Mouse (Mus musculus) activated CD4-positive, CD25-positive, alpha-beta regulatory T cell, adult 4 months (primary cell): ENCODE data around the gene Fiz1. TPM values are rescaled to one million over a fixed set of nuclear protein-coding genes. Genes with fewer than 3 reads are reported as not detected.
"Not testable (repeated sequence)": the region's sequence is repeated elsewhere in the genome, so short reads cannot be mapped to it uniquely, and the experiment has no call there.

Experiments
- ATAC-seq: one replicate; pipeline ENCODE4 v1.8.0; 2017
- polyA plus RNA-seq, 2 experiments: library from polyadenylated mRNA; unstranded; fragments of 100-300 nt; shearing (Covaris generic); gene quantifications; one replicate each; pipeline ENCODE4 v1.2.1; 2017

Fiz1 gene
- polyA plus RNA-seq, 2 experiments from 2014 or later: 8.1 to 10.1 TPM

- ATAC-seq: no peak
These were observed 23.0 kb upstream of the Fiz1 start for GRCm38 (mm10) chr7:5037467-5037866.

DNA sequence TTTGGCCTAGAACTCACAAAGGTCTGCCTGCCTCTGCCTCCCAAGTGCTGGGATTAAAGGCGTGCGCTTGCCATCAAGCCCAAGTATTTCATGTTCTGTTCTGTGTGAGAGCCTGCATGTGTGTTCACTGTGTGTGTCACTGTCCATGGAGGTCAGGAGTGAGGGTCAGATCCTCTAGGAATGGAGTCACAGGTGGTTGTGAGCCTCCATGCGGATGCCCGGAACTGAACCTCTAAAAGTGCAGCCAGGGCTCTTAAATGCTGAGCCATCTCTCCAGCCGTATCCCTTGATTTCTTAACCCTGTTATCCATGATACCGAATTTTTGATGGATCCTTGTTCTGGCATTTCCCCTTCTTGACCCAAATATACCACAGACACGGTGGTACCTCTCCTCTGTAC lies 22.5 kb upstream of the Fiz1 start:
- ATAC-seq: no peak

GRCm38 (mm10) chr7:5036136-5036535 lies 21.6 kb upstream of the Fiz1 start:
- no peak for ATAC-seq

- ATAC-seq: no peak
These were observed 21.1 kb upstream of the Fiz1 start for GRCm38 (mm10) chr7:5035628-5036027.

- ATAC-seq: no peak
These were observed 19.3 kb upstream of the Fiz1 start, which contains the start of gene 4632433K11Rik for GRCm38 (mm10) chr7:5033818-5034217. 4632433K11Rik (plus strand) TSS chr7:5034118.

DNA sequence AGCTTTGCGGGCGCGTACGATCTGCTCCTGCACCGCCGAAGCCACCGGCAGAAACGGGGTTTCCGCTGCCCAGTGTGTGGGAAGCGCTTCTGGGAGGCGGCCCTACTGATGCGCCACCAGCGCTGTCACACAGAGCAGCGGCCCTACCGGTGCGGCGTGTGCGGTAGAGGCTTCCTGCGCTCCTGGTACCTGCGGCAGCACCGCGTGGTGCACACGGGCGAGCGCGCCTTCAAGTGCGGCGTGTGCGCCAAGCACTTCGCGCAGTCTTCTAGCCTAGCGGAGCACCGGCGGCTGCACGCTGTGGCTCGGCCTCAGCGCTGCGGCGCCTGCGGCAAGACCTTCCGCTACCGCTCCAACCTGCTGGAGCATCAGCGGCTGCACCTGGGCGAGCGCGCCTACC lies 17.0 kb upstream of the Fiz1 start:
- ATAC-seq: no peak

GRCm38 (mm10) chr7:5030554-5031275 lies 16.2 kb upstream of the Fiz1 start:
- no peak for ATAC-seq

DNA sequence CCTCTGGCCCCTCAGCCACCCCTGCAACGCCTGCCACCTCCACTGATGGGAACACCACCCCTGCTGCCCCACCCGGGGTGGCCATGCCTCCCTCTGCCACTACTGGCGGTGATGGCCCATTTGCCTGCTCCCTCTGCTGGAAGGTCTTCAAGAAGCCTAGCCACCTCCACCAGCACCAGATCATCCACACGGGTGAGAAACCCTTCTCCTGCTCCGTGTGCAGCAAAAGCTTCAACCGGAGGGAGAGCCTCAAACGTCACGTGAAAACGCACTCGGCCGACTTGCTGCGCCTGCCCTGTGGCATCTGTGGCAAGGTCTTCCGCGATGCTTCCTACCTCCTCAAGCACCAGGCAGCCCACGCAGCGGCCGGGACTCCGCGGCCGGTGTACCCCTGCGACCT lies 15.4 kb upstream of the Fiz1 start:
- ATAC-seq: no peak

DNA sequence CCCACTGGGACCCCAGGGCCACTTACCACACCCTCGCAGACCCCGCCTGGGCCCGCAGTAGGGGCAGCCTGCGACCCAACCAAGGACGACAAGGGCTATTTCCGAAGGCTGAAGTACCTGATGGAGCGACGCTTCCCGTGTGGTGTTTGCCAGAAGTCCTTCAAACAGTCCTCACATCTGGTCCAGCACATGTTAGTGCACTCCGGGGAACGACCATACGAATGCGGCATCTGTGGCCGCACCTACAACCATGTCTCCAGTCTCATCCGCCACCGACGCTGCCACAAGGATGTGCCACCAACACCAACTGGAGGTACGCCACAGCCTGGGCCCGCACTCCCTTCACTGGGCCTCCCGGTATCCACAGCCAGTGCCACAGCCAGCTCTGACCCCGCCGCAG lies 15.0 kb upstream of the Fiz1 start:
- no peak for ATAC-seq

DNA sequence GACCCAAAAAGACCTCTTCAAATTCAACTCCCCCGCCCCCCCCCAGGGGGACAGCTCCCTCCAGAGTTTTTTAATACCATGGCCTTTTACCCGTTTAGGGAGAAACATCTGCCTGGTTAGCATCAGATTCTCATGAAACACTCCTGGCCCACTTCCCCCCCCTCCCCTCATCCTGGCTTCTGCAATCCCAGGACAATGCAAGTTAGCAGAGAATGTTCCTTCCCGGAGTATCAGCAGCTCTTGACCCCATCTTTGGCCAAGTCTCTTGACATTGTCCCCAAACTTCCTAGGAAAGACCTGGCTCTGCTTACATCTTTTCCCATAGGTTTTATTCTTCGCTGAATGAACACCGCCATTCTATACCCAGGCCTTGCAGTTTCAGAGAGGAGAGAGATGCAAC lies 6.7 kb upstream of the Fiz1 start:
- no peak for ATAC-seq

GRCm38 (mm10) chr7:5020685-5021084 lies 6.2 kb upstream of the Fiz1 start:
- peak; percentile 5 for ATAC-seq

DNA sequence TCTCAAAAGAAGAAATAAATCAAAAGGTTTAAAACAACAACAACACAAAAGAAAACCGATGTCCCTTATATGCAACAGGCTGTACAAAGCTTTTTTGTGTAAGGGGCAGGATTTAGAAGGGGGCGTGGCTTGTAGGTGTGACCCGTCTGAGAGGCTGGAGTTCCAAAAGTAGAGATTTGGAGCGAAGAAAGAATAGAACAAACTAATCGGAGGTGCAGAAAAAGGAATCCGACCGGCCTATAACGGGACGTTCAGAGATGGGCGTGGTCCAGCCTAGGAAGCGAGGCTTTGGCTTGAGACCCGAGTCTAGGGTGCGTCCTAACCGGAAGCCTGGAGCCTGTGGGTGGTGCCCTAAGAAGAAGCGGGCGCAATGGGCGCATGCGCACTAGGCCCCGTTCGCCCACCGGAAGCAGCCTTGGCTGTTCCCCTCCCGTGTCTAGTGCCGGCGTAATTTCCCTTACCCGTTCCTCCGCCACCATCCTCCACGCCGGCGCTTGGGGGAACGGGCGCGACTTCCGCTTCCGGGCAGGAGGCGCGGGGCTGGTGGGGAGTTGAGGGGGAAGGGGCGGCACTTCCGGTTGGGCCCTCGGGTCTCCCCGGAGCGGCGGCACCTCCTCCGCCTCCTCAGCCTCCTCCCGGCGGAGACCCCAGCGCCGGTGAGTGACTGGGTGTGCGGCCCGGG lies 5.6 kb upstream of the Fiz1 start, which contains the start of the genes Zfp865 and Ccdc106:
Zfp865 (plus strand) TSS at position 377 of the 682 bp plus-strand sequence.
Ccdc106 (plus strand) TSS at position 554 of the 682 bp plus-strand sequence.
- peak; percentile 87 for ATAC-seq

DNA sequence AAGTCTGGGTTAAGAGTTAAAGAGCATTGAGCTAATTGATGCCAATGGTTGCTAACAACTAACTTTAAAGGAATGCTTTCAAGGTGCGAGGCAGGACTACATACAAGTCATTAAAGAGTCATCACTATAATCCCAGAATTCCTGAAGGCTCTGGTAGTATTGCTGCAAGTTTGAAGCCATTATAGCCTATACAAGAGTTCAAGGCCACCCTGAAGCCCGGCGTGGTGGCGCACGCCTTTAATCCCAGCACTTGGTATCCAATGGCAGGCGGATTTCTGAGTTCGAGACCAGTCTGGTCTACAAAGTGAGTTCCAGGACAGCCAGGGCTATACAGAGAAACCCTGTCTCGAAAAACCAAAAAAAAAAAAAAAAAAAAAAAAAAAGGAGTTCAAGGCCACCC lies 5.1 kb upstream of the Fiz1 start:
- not testable (repeated sequence) for ATAC-seq

GRCm38 (mm10) chr7:5017931-5018330 lies 3.4 kb upstream of the Fiz1 start:
- no peak for ATAC-seq

- no peak for ATAC-seq
These were observed 2.9 kb upstream of the Fiz1 start for GRCm38 (mm10) chr7:5017352-5017751.

DNA sequence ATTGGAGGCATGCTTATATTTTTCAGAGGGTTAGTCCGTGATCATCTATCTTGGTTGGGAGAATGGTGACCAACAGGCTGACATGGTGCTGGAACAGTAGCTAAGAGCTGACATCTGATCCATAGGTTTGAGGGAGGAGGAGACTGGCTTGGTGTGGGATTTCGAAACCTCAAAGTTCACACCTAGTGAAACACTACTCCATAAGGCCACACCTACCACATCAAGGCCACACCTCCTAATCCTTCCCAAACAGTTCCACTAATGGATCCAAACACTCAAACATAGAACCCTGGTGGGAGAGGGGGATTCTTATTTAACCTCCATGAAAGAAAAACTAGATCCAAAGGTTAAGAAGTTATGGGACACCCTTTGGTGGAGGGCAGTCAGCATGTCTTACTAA lies 2.4 kb upstream of the Fiz1 start:
- ATAC-seq: no peak

- no peak for ATAC-seq
These were observed 1.6 kb upstream of the Fiz1 start for GRCm38 (mm10) chr7:5016057-5016456.

GRCm38 (mm10) chr7:5015118-5016001 lies 863 bp upstream of the Fiz1 start, which contains the start of gene Gm44973:
Gm44973 (plus strand) TSS chr7:5015496.
- peak; percentile 68 for ATAC-seq

GRCm38 (mm10) chr7:5012681-5013513 lies 1.6 kb downstream of the Fiz1 start:
- no peak for ATAC-seq

DNA sequence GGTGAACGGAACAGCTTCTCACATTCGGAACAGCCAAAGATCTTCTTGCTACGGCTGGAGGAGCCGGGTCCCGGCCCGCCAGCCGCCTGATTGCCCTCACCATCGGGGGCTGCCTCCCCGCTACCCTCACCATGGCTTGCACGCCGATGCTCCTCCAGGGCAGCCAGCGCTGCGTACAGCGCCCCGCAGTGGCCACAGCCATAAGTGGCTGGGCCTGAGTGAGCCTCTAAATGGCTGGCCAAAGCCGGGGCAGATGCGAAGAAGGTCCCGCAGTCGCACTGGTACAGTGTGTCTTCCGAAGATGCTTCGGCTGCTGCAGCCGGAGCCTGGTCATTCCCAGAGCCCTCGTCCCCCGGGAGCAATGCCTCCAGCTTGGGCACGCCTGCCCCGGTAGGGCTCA lies 6.3 kb downstream of the Fiz1 start:
- no peak for ATAC-seq

DNA sequence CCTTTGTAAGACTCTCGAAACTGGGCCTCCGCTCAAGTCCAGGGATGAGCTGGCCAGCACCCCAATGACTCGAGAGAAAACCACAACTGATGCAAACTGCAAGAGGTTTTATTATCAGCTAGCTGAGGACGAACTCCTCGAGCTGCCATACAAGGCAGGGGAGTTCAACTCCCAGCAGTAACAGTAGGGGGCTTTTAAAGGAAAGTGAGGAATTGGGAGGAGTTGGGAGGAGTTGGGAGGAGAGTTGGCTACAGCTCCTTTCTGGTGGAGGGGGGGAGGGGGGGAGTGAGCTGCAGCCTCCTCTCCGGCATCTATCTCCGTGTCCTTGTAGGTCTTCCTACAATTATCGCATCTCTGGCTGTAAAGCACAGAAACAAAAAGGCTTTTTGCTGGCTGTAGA lies 11.6 kb downstream of the Fiz1 start:
- ATAC-seq: not testable (repeated sequence)

GRCm38 (mm10) chr7:4999876-5000275 lies 14.6 kb downstream of the Fiz1 start:
- ATAC-seq: peak; percentile 60
